Mouse (Mus musculus) kidney, postnatal 36 days (tissue): Measurements from ENCODE around the gene Synj2.
A peak's percentile ranks its signal among the peaks of the same experiment; 100 is the strongest.

Experiments
- DNase-seq, 2 experiments: peaks; one replicate each; pipeline ENCODE4 v3.0.0; 2021 to 2022; ENCODE audit warnings: mixed read lengths in 2 of 2

Synj2 gene

DNA sequence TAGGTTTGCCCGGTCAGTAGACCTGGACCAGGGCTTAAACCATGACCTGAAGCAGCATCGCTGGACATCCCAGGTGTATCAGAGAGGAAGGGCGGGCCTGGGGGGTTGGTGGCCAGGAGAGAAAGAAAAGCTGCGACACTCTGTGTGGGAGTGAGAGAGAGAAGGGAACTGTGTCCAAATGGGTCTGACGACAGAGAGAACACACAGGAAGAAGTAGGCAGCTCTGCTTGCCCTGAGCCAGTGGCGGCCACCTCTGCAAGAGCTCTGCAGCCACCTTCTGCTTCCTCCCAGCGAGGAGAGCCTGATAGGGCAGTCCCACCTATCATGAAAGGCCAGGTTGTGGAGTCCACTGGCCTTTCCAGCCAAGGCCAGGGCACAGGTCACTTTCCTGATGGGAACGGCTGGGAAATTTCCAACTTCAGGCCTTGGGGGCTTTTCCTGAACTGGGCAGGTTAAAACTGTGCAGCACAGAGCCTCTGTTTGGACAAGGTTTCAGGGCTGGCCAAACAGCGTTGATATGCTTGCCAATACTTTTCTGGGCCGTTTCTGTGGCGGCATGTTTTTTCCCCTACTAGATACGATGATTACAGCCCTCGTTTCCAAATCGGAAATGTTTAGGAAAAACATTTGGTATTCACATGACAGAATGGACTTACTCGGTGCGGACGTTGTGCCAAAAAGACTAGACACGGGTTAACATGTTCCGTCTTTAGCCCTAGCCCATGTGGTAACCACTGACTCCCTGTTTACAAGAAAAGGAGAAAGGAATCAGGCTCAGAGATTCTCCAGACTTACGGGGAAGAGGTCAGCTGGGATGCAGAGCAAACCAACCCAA is 35.4 kb downstream of the Synj2 start:
- no peak for DNase-seq

DNA sequence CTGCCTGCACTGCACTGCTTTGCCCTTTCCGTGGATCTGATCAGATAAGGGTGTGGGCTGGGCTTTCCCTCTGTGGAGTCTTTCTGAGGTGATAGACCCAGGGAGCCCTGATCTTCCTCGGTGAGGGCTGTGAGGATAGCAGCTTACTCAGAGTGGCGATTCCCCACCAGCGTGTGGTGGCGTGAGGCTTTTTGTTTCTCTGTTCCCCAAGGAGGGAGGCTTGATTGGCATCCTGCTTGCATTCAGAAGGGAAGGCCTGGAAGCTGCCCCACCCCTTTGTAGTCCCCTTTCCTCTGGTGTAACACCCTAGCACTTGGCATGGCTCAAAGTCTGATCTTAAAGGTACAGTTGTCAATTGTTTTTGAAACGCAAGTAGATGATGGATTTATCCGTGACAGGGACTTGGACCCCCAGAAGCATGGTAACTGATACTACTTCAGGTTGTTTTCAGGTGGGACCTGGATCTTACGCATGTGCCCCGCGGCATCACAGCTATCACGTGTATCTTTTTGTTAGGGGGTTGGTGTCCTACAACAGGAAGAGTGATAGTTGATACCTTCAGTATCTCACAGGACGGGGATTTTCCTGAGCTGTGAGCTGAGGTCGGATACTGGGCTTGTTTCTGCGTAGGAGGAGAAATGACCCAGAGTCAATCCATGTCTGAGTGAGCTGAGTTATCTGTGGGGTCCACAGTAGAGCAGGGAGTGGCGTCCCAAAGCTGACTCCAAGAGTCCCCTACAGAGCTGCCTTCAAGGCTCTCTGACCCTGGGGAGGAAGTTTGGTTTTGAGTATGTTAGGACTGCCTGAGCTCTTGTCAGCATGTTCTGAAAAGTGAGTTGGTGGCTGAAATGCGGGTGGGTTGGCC is 36.2 kb downstream of the Synj2 start:
- DNase-seq: peak; percentile 27 to 36

- DNase-seq: no peak
Observed at GRCm38 (mm10) chr17:5977921-5978504, 36.9 kb downstream of the Synj2 start.

- DNase-seq: no peak
Observed at GRCm38 (mm10) chr17:5978505-5979077, 37.5 kb downstream of the Synj2 start.

GRCm38 (mm10) chr17:5980860-5981259 is 39.8 kb downstream of the Synj2 start:
- DNase-seq: peak in 1 of 2 experiments; percentile 57

DNA sequence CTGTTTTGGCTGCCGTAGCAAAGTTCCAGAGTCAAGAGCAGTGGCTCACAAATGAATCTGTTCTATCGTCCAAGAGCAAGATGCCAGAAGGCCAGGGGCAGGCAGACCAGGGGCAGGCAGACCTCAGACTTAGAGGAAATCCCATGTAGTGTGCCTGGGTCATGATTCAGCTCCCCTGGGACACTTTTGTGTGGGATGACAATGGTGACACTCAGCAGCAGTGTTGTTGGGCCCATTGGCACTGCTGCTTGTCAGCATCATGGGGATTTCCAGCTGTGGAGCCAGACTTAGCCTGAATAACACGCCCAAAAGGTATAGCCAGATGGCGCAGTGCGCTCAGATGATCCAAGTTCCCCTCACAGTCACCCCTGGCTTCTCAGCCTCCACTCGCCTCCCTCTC is 42.1 kb downstream of the Synj2 start:
- DNase-seq: no peak

DNA sequence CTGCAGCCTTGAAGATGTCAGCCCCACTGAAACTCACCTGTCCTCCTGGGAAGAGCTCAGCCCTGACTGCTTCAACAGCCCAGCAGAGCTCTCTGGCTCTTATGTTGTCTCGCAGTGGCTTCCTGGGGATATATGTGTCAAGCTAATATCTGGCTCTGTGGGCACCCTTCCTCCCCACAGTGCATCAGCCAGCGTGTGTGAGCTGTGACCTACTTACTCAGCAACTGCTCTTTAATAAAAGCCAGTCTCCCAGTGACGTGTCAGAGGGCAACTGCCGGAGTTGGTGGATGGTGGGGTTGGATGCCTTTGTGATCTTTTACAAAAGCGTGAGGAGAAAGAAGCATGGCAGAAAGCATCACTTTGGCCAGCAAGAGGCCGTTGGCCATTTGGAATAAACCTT is 42.8 kb downstream of the Synj2 start:
- no peak for DNase-seq

DNA sequence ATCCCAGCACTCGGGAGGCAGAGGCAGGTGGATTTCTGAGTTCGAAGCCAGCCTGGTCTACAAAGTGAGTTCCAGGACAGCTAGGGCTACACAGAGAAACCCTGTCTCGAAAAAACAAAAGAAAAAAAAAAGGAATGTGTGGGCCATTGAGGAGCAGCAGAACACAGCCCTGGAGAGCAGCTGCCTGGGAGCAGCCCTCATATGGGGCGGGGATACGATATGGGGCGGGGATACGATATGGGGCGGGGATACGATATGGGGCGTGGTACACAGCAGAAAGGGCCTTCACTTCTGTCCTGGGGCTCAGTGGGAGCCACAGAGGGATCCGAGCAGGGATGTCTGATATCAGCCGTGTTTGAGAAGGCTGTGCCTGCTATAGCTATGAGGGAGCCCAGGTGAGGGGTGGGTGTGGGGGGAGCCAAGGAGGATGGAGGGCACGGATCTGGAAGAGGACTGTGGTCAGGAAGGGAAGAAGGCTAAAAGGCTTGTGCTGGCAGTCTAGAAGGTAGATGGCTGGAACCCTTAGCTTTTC is 43.7 kb downstream of the Synj2 start:
- DNase-seq: no peak

DNA sequence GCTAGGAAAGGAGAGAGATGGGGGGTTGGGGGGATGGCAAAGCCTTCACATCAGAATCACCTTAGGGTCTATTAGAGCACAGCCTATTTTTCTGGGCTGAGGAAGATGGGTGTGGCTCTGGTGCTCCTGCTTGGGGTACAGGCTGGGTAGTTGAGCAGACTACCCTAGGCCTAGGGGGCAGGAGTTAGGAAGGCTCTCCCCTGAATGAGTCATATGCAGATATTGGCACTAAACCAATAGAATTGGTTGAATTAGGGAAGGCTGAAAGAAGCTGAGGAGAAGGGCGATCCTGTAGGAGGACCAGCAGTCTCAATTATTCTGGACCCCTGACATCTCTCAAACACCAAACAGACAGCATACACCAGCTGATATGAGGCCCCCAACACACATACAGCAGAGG is 44.2 kb downstream of the Synj2 start:
- DNase-seq: no peak

DNA sequence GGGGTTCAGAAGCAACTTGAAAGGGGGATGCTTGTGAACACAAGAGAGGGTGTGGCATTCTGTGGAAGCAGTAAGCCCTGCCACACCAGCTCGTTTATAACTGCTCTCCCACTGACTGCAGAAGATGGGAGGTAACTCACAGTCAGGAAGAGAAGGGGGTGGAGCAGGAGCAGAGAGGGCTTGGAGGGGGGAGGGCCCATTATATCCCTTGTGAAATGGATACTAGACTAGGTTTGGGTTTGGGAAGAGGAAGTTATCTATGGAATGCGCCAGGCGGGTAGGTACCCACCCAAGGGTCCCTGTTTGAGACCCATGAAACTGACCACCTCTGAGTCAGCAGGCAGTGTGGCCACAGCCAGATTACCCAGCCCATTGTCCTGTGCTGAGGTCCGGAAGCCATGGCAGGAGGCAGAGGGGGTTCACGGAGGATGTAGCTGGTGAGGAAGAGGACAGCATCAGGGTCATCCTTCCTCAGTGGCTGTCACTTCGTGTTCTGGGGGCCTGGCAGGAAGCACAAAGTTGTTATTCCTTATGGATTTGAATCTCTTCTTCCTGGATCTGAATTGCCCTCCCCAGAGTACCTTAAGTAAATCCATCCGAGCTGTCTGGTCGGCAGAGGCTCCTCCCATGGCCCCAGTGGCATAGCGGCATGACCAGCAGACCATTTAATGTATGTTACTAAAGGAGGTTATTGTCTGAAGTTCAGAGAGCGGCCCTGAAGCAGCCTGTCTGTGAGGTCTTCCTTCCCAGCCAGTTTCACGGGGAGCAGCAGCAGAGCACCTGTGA is 46.4 kb downstream of the Synj2 start:
- no peak for DNase-seq

DNA sequence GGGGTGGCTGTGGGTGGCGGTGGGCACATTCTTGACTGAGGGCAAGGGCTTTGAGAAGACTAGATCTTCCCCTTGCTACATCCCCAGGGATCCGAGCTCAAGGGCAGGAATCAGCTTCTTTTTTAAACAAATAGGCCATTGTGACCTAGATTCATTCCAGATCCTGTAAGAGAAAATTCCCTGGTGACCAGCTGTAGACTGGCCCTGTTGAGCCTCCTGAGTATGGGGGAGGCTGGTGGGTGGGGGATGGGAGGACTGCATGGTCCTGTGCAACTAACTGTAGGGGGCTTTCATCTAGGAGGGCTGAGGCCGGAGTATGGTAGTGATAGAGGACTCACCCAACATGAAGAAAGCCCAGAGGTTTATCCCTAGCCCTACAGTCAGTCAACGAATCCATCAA is 47.0 kb downstream of the Synj2 start:
- no peak for DNase-seq

DNA sequence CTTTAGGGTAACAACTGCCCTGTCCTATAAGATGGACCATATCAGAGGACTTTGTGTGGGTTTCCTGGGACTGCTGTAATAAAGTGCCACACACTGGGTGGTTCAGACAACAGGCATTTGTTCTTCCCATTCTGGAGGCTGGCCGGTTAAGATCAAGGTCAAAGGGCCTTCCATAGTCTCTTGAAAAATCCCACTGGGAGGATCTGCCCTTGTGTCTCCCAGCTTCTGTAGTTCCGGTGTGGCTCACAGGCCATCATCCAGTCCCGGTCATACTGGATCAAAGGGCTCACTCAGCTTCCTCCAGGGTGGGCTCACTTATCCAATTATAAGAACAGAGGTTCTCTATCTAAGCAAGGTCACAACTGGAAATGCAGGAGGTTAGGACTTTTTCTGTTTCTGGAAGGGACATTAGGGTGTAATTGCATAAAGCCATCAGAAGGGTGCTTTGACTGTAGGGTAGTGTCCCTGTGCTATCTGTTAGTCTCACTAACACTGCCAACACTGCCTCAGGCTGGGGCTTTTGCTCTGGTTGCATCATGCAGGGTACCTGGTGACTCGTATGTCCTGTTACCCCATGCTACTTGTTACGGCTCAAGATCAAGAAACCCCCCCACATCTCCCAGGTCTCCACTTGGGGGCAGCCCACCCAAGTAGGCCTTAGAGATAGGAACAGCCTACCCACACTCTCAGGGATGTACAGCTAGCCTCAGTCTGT is 51.9 kb downstream of the Synj2 start:
- no peak for DNase-seq

DNA sequence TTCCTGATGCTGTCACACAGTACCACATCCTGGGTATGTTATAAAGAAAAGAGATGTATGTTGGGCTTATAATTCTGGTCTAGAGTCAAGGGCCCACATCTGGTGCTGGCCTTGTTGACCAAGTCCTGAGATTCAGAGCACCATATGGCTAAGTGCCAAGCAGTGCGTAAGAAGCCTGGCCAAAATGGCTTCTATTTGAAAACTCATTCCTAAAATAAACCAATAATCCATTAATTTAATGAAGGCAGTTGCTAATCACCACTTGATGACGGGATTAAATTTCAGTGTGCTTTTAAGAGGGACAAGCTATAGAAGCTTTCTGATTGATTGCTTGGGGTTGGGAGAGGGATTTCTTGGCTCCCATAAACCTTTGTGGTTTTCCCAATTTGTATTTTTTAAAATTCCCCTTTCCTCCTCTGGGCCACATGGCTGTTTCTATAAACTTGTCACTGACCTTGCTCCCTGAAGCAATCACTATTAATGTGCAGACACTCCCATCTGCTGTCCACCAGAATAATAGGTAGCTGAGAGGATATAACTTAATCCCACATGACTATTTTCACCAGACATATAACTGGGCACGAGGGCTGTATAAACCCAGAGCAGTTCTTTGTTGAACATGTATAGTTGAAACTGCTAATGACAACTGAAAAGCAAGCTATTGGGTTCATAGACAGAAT is 52.6 kb downstream of the Synj2 start:
- DNase-seq: no peak

DNA sequence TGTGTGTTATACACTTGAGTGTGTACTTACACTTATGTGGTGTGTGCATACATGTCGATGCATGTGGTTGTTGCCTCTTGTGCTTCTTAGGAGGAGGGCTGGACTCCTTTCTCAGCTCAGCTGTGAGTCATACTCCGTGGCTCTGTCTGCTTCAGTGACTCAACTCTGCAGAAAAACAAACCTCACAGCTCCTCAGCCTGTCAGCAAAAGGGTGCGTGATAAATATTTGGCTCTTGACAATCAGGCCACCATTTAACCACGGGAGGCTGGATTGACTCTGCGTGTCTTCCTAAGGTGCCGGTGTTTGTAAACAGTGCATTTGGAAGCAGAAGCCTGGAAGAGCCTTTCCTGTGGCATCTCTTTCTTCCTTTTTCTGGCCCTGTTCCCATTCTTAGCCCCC is 53.5 kb downstream of the Synj2 start:
- no peak for DNase-seq

DNA sequence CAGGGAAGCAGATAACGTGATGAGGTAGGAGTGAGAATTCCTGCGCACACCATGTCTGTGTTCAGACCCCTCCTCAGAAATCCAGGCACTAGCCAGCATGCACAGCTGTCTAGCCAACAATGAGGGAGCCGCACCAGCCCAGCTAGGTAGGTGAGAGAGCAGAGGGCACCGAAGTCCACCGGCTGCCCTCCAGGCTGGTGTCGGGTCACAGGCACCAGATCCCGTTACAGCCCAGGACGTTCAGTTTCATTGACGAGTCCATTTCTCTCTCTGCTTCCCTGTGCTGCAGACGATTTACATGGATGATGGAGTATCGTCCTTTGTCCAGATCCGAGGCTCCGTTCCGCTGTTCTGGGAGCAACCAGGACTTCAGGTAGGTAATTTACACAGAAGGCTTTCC is 55.5 kb downstream of the Synj2 start:
- peak in 1 of 2 experiments; percentile 27 for DNase-seq

DNA sequence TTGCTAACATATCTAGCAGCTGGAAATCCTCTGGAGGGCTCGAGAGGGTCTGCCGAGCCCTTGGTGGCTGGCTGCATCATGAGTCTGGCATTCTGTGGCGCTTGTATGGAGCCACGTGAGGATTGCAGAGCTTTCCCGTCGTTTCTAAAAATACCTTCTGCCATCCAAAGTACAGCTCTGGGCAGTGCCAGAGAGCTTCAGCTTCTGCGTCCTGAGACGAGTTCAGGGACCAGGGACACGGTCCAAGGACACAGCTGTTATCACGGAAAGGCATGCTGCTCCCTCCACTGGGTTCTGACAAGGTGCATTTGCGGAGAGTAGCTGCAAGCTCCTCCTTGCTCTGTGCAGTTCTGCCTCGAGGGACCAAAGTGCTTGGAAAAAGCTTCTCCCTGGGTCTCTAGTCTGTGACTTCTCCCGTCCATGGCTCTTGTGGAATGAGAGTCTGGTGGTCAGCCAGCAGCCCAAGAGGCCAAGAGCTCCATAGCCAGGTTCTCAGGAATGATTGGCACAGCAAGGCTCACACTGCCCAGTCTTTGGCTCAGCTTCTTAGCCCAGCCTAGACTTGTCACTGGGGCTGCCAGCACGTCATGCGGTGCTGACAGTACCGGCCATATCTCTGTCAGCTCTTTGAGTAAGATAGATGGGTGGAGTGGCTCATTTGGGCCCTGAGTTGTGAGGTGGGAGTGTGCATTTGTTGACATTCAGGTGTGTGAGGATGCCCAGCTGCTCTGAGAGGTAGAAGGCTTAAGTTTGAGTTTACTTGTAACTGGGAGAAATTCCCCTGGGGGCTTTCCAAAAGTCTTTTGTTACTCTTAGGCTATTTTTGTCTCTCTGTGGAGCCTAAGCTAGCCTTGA is 56.5 kb downstream of the Synj2 start:
- peak; percentile 61 for DNase-seq

DNA sequence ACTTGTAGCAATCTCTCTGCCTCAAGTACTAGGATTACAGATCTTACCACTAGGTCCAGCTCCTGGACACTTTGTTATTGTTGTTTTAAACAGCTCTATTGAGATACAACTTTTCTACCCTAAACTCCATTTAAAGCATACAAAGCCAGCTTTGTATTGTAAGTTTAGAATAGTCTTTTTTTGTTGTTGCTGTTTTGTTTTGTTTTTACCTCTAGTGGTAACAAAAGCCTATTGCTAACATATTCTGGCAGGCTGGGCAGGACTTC is 57.1 kb downstream of the Synj2 start:
- DNase-seq: no peak

GRCm38 (mm10) chr17:5999039-5999543 is 58.0 kb downstream of the Synj2 start:
- DNase-seq: no peak

- peak in 1 of 2 experiments; percentile 53 for DNase-seq
Observed at GRCm38 (mm10) chr17:6000864-6001319, 59.8 kb downstream of the Synj2 start.

DNA sequence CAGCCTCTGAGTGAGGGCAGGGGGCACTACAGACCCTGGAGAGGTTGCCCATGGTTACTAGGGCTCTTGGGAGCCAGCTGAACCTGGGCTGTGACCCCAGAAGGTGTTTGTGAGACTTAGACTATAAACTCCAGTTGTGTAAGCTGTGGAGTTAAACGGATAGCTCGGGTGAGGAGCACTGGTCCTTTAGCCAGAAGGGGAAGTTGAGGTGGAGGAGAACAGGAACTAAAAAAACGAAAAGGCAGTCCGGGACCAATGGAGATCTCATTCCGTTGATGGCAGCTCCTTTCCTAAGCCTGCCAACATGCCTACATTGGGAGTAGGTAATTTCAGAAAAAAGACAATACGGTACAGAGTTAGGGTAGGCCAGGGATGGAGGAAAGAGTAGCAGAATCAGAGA is 60.3 kb downstream of the Synj2 start:
- no peak for DNase-seq
